Mouse (Mus musculus): ENCODE results near the gene Henmt1.

DNA sequence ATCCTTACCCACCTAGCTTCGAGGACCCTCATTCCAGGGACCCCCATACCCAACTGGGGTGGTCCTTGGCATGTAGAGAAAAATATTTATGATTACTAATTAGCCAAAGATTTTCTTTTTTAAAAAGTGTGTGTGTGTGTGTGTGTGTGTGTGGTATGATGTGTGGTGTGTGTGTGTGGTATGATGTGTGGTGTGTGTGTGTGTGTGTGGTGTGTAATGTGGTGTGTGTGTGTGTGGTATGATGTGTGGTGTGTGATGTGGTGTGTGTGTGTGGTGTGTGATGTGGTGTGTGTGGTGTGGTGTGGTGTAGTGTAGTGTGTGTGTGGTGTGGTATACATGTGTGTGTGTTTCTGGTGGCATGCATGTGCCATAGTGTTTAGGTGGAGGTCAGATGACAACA, 47.6 kb upstream of the Henmt1 start:
- no peak for TF ChIP-seq CTCF (IDR thresholded peaks at IDR 0.05; ENCODE audit: low read depth)
- no peak for TF ChIP-seq EP300 (IDR thresholded peaks at IDR 0.05; ENCODE audit: low read depth)
